Mouse (Mus musculus) midbrain, embryonic 13.5 days (tissue): ENCODE results near the gene Elmo1. TPM values are rescaled to one million over a fixed set of nuclear protein-coding genes. Genes with fewer than 3 reads are reported as not detected.

ENCODE experiments used
- ATAC-seq: fragments of 200-750 bp; cut with Nextera tagmentation; 2 replicates; pipeline ENCODE4 v1.8.0; 2017; ENCODE audit warnings: mild to moderate bottlenecking, moderate TSS enrichment, moderate library complexity
- H3K27ac ChIP-seq: fragments of 300-500 bp; sonication (generic); 2 replicates; pipeline ENCODE4 v1.5.1; 2015; ENCODE audit warnings: inconsistent platforms, mild to moderate bottlenecking, moderate library complexity
- H3K27me3 ChIP-seq: fragments of 300-500 bp; sonication (generic); 2 replicates; pipeline ENCODE4 v1.6.1; 2015; ENCODE audit warnings: mild to moderate bottlenecking, inconsistent platforms
- H3K36me3 ChIP-seq: fragments of 300-500 bp; sonication (generic); 2 replicates; pipeline ENCODE4 v1.6.1; 2015; ENCODE audit warnings: mild to moderate bottlenecking, inconsistent platforms
- H3K4me1 ChIP-seq: fragments of 300-500 bp; sonication (generic); replicated peaks from 2 replicates; pipeline ENCODE4 v1.6.1; 2015; ENCODE audit warnings: inconsistent platforms
- H3K4me2 ChIP-seq: fragments of 300-500 bp; sonication (generic); replicated peaks from 2 replicates; pipeline ENCODE4 v1.6.1; 2015; ENCODE audit warnings: moderate library complexity, mild to moderate bottlenecking, inconsistent platforms
- H3K4me3 ChIP-seq: fragments of 300-500 bp; sonication (generic); replicated peaks from 2 replicates; pipeline ENCODE4 v1.5.1; 2015; ENCODE audit warnings: mild to moderate bottlenecking, inconsistent platforms
- H3K9ac ChIP-seq: fragments of 300-500 bp; sonication (generic); replicated peaks from 2 replicates; pipeline ENCODE4 v1.6.1; 2015; ENCODE audit warnings: mild to moderate bottlenecking, inconsistent platforms
- H3K9me3 ChIP-seq: fragments of 300-500 bp; sonication (generic); 2 replicates; pipeline ENCODE4 v1.6.1; 2016; ENCODE audit warnings: mild to moderate bottlenecking, inconsistent platforms
- WGBS: fragments of 180-500 bp; shearing (Covaris S2); methylation state at CpG from one replicate; pipeline ENCODE4 v1.1.7; 2015; 5-methylcytosine and 5-hydroxymethylcytosine counted together
- polyA plus RNA-seq: library from polyadenylated mRNA; unstranded; fragments of >200 nt; fragmentation: Nextera tagmentation; extraction: Ambion mirVana; gene quantifications from 2 replicates; pipeline ENCODE4 v1.2.1, GENCODE M21; 2015

The Elmo1 gene
- polyA plus RNA-seq, 1 experiment from 2014 or later = 36.5 TPM

- no peak overlapping the region for H3K9ac ChIP-seq
- H3K4me1 ChIP-seq = no peaks in the 10 kb centered on the region
- H3K27me3 ChIP-seq = no peaks in the 10 kb centered on the region
- H3K9me3 ChIP-seq = 0 out of 2 replicates have a peak, but pooled peaks cover 3% of the 10 kb centered on the region
- H3K27ac ChIP-seq = no peak overlapping the region
- ATAC-seq = no peak
- 95% methylated on average over 2 of the region's 2 CpGs for WGBS
- H3K4me2 ChIP-seq = no peak overlapping the region
- no peaks in the 10 kb centered on the region for H3K36me3 ChIP-seq
- H3K4me3 ChIP-seq = no peak overlapping the region
Observed at GRCm38 (mm10) chr13:20558376-20558775, 468.0 kb downstream of the Elmo1 start.

- ATAC-seq = no peak
Observed at GRCm38 (mm10) chr13:20564414-20564813, 474.0 kb downstream of the Elmo1 start.

DNA sequence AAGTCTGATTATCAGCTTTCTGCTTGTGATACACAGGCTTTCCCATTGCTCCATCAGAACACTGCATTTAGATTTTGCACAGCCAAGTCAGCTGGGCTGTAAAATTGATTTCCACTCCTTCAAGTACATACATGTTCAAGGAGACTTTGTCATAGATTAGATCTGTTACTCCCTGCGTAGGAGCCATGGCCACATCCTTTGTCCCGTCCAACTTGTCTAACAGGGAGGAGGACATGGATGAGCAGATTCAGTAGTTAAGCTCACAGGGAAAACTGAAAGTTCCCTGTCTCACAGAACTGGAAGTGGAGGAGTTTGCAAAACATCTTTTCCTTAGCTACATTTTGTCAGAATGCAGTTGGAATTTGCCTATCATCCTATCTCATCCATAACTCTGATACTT lies 484.8 kb downstream of the Elmo1 start:
- H3K27ac ChIP-seq = no peak overlapping the region
- H3K36me3 ChIP-seq = peaks cover 42% of the 10 kb centered on the region
- H3K9ac ChIP-seq = no peak overlapping the region
- ATAC-seq = no peak
- H3K27me3 ChIP-seq = no peaks in the 10 kb centered on the region
- H3K4me1 ChIP-seq = no peaks in the 10 kb centered on the region
- H3K4me3 ChIP-seq = no peak overlapping the region
- 86% methylated on average over 2 of the region's 2 CpGs for WGBS
- no peak overlapping the region for H3K4me2 ChIP-seq
- no peaks in the 10 kb centered on the region for H3K9me3 ChIP-seq

More at GRCm38 (mm10) chr13:20564414-20564813, 474.0 kb downstream of the Elmo1 start:
- H3K4me2 ChIP-seq = no peak overlapping the region
- H3K9ac ChIP-seq = no peak overlapping the region
- H3K27me3 ChIP-seq = no peaks in the 10 kb centered on the region
- H3K4me3 ChIP-seq = no peak overlapping the region
- no peak overlapping the region for H3K27ac ChIP-seq
- no peaks in the 10 kb centered on the region for H3K9me3 ChIP-seq
- 87% methylated on average over 9 of the region's 9 CpGs for WGBS
- no peaks in the 10 kb centered on the region for H3K4me1 ChIP-seq
- no peaks in the 10 kb centered on the region; the same call in 1 of the 2 replicates for H3K36me3 ChIP-seq

- Histone ChIP-seq H3K4me3 (no peak overlapping the region), H3K27me3 (no peaks in the 10 kb centered on the region), H3K9ac (no peak overlapping the region), H3K27ac (no peak overlapping the region), H3K4me1 (peaks cover 4% of the 10 kb centered on the region), H3K36me3 (peaks cover 16% of the 10 kb centered on the region), H3K9me3 (no peaks in the 10 kb centered on the region), H3K4me2 (no peak overlapping the region)
- ATAC-seq = peak; percentile 67; the same call in 1 of the 2 replicates
- WGBS = 24% methylated on average over 4 of the region's 4 CpGs
Observed at GRCm38 (mm10) chr13:20585868-20586267, 495.5 kb downstream of the Elmo1 start.

DNA sequence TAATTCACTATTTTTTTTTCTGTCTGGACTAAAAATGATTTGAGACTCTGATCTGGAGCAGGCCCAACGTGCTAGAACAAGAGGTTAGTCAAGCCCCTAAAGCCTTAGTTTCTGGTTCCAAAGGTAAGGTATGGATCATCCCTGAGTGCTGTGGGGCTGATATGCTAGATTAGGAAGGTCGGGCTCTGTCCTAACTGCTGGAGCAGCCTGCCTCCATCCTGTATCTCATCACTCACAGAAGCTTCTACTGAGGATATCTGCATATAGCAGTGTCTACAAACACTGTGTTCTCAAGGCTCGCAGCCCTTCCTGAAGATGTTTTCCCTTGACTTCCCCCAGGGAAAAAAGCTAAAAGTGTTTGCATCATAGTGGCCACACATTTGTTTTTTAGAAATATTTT lies 496.1 kb downstream of the Elmo1 start:
- Histone ChIP-seq H3K4me1 (peaks cover 4% of the 10 kb centered on the region), H3K4me2 (no peak overlapping the region), H3K9me3 (no peaks in the 10 kb centered on the region), H3K36me3 (peaks cover 20% of the 10 kb centered on the region), H3K9ac (no peak overlapping the region), H3K4me3 (no peak overlapping the region), H3K27me3 (no peaks in the 10 kb centered on the region), H3K27ac (no peak overlapping the region)
- ATAC-seq = no peak
- 78% methylated on average over 3 of the region's 3 CpGs for WGBS

- Histone ChIP-seq H3K4me3 (no peak overlapping the region), H3K9ac (no peak overlapping the region), H3K27ac (no peak overlapping the region), H3K9me3 (no peaks in the 10 kb centered on the region), H3K4me2 (no peak overlapping the region), H3K36me3 (peaks cover 15% of the 10 kb centered on the region), H3K27me3 (no peaks in the 10 kb centered on the region), H3K4me1 (peaks cover under 1% of the 10 kb centered on the region; the same call in 1 of the 2 replicates)
- WGBS = 88% methylated on average over 4 of the region's 4 CpGs
- no peak for ATAC-seq
Observed at GRCm38 (mm10) chr13:20590983-20591382, 500.6 kb downstream of the Elmo1 start.

GRCm38 (mm10) chr13:20597307-20597706 lies 506.9 kb downstream of the Elmo1 start:
- no peak overlapping the region for H3K4me3 ChIP-seq
- no peak for ATAC-seq
- 0 out of 2 replicates have a peak overlapping the region, but pooled peaks have one; percentile 17 for H3K27ac ChIP-seq
- WGBS = 75% methylated on average over 5 of the region's 5 CpGs
- 0 out of 2 replicates have a peak, but pooled peaks cover 3% of the 10 kb centered on the region for H3K27me3 ChIP-seq
- H3K4me2 ChIP-seq = no peak overlapping the region
- no peaks in the 10 kb centered on the region for H3K9me3 ChIP-seq
- H3K4me1 ChIP-seq = peaks cover 9% of the 10 kb centered on the region; the same call in 1 of the 2 replicates
- no peak overlapping the region for H3K9ac ChIP-seq
- H3K36me3 ChIP-seq = 0 out of 2 replicates have a peak, but pooled peaks cover 2% of the 10 kb centered on the region

DNA sequence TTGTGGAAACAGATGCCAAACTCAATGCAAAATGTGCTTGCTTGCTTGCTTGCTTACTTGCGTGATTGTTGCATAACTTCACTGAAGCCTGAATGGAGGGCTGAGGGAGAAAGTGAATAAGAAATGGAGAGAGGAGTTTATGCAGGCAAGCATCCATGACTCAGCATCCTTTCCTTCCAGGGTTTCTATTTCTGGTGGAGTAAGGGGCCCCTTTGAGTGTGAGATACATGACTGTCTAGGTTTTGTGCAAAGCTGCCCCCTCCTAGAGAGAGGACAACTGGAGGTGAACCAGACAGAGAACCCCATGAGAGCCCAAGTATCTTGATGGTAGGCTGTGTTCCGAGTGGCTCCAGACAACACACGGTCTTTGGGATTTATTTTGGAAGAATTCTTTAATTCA lies 508.2 kb downstream of the Elmo1 start:
- Histone ChIP-seq H3K9me3 (no peaks in the 10 kb centered on the region), H3K36me3 (0 out of 2 replicates have a peak, but pooled peaks cover 2% of the 10 kb centered on the region), H3K4me2 (no peak overlapping the region), H3K4me3 (no peak overlapping the region), H3K27me3 (0 out of 2 replicates have a peak, but pooled peaks cover 3% of the 10 kb centered on the region), H3K9ac (no peak overlapping the region), H3K4me1 (peaks cover 9% of the 10 kb centered on the region; the same call in 1 of the 2 replicates), H3K27ac (no peak overlapping the region)
- WGBS = 93% methylated on average over 3 of the region's 3 CpGs
- ATAC-seq = no peak

GRCm38 (mm10) chr13:20600246-20600645 lies 509.9 kb downstream of the Elmo1 start:
- Histone ChIP-seq H3K36me3 (peaks cover 6% of the 10 kb centered on the region), H3K27me3 (0 out of 2 replicates have a peak, but pooled peaks cover 3% of the 10 kb centered on the region), H3K4me1 (peaks cover 9% of the 10 kb centered on the region; the same call in 1 of the 2 replicates), H3K4me3 (no peak overlapping the region), H3K9me3 (no peaks in the 10 kb centered on the region), H3K4me2 (no peak overlapping the region), H3K27ac (no peak overlapping the region), H3K9ac (no peak overlapping the region)
- ATAC-seq = no peak
- WGBS = 16% methylated on average over 6 of the region's 6 CpGs

GRCm38 (mm10) chr13:20601421-20601820 lies 511.0 kb downstream of the Elmo1 start:
- H3K9me3 ChIP-seq = no peaks in the 10 kb centered on the region
- no peak overlapping the region for H3K4me2 ChIP-seq
- 0 out of 2 replicates have a peak, but pooled peaks cover 3% of the 10 kb centered on the region for H3K27me3 ChIP-seq
- 72% methylated on average over 1 of the region's 1 CpGs for WGBS
- H3K9ac ChIP-seq = no peak overlapping the region
- H3K4me3 ChIP-seq = no peak overlapping the region
- H3K36me3 ChIP-seq = peaks cover 12% of the 10 kb centered on the region
- no peak overlapping the region for H3K27ac ChIP-seq
- peaks cover 9% of the 10 kb centered on the region; the same call in 1 of the 2 replicates for H3K4me1 ChIP-seq
- ATAC-seq = no peak

GRCm38 (mm10) chr13:20606891-20607290 lies 516.5 kb downstream of the Elmo1 start:
- peaks cover 12% of the 10 kb centered on the region for H3K4me1 ChIP-seq
- H3K4me3 ChIP-seq = no peak overlapping the region
- H3K4me2 ChIP-seq = no peak overlapping the region
- H3K9ac ChIP-seq = no peak overlapping the region
- no peak overlapping the region for H3K27ac ChIP-seq
- 0 out of 2 replicates have a peak, but pooled peaks cover 3% of the 10 kb centered on the region for H3K27me3 ChIP-seq
- WGBS = 63% methylated on average over 3 of the region's 3 CpGs
- peaks cover 10% of the 10 kb centered on the region for H3K36me3 ChIP-seq
- no peaks in the 10 kb centered on the region for H3K9me3 ChIP-seq
- no peak for ATAC-seq

GRCm38 (mm10) chr13:20609003-20609688 lies 518.8 kb downstream of the Elmo1 start:
- Histone ChIP-seq H3K9me3 (no peaks in the 10 kb centered on the region), H3K9ac (no peak overlapping the region), H3K27me3 (0 out of 2 replicates have a peak, but pooled peaks cover 3% of the 10 kb centered on the region), H3K36me3 (peaks cover 10% of the 10 kb centered on the region), H3K4me3 (no peak overlapping the region), H3K4me2 (no peak overlapping the region), H3K4me1 (peaks cover 16% of the 10 kb centered on the region), H3K27ac (peak overlapping the region; percentile 39; the same call in 1 of the 2 replicates)
- ATAC-seq = peak; percentile 72
- 8% methylated on average over 3 of the region's 3 CpGs for WGBS
